Mouse (Mus musculus) heart, embryonic 11.5 days (tissue): ENCODE data around the gene Mns1. TPM values are rescaled to one million over a fixed set of nuclear protein-coding genes. Genes with fewer than 3 reads are reported as not detected.

Experiments
- ATAC-seq: fragments of 200-750 bp; cut with Nextera tagmentation; replicated peaks from 2 replicates; pipeline ENCODE4 v1.8.0; 2017; ENCODE audit warnings: moderate library complexity; ENCODE audit not compliant: insufficient number of reproducible peaks, low FRiP score, low TSS enrichment
- H3K27ac ChIP-seq: fragments of 300-500 bp; sonication (generic); 2 replicates; pipeline ENCODE4 v1.5.1; 2014; ENCODE audit warnings: mild to moderate bottlenecking, low read depth, low read length
- H3K27me3 ChIP-seq: fragments of 300-500 bp; sonication (generic); 2 replicates; pipeline ENCODE4 v1.6.1; 2014; ENCODE audit warnings: mild to moderate bottlenecking, low read length, mixed read lengths; ENCODE audit not compliant: control insufficient read depth, insufficient read depth
- H3K36me3 ChIP-seq: fragments of 300-500 bp; sonication (generic); 2 replicates; pipeline ENCODE4 v1.6.1; 2014; ENCODE audit warnings: mild to moderate bottlenecking, low read length, moderate library complexity, mixed read lengths; ENCODE audit not compliant: control insufficient read depth, insufficient read depth
- H3K4me1 ChIP-seq: fragments of 300-500 bp; sonication (generic); 2 replicates; pipeline ENCODE4 v1.6.1; 2014; ENCODE audit warnings: low read length; ENCODE audit not compliant: control insufficient read depth, insufficient read depth
- H3K4me2 ChIP-seq: fragments of 300-500 bp; sonication (generic); 2 replicates; pipeline ENCODE4 v1.6.1; 2014; ENCODE audit warnings: mild to moderate bottlenecking, moderate library complexity
- H3K4me3 ChIP-seq: fragments of 300-500 bp; sonication (generic); 2 replicates; pipeline ENCODE4 v1.5.1; 2014; ENCODE audit warnings: low read depth, low read length
- H3K9ac ChIP-seq: fragments of 300-500 bp; sonication (generic); 2 replicates; pipeline ENCODE4 v1.6.1; 2014; ENCODE audit warnings: mild to moderate bottlenecking, low read depth, low read length, moderate library complexity
- H3K9me3 ChIP-seq: fragments of 300-500 bp; sonication (generic); replicated peaks from 2 replicates; pipeline ENCODE4 v1.6.1; 2016; ENCODE audit warnings: low read length; ENCODE audit not compliant: control insufficient read depth
- WGBS: fragments of 180-500 bp; shearing (Covaris S2); extraction: QIAGEN DNeasy Blood & Tissue Kit; methylation state at CpG from one replicate; pipeline ENCODE4 v1.1.7; 2014; ENCODE audit not compliant: insufficient replicate concordance; 5-methylcytosine and 5-hydroxymethylcytosine counted together
- polyA plus RNA-seq: library from polyadenylated mRNA; unstranded; fragments of >200 nt; fragmentation: Nextera tagmentation; extraction: Ambion mirVana; gene quantifications from 2 replicates; pipeline ENCODE4 v1.2.1, GENCODE M21; 2014

Mns1 gene
- polyA plus RNA-seq, 1 experiment from 2014 or later, result 25.7 TPM

DNA sequence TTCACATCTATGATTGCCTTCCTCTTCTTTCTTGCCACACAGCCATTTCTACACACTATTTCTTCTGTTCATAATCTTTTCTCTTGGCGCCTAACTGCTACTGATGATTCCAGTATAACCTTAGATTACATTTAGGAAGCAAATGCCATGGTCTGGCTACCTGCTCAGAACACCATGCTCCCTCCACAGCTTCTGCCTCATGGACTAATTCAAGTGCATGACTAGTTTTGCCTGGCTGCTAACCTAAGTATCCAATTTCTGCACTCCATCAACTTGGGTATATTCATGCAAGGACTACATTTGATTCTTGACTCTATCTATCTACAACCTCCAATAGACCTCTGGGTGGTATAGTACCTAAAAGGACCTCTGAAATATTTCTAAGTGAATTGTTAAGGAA lies 32.0 kb downstream of the Mns1 start:
- Histone ChIP-seq H3K27me3 (no peaks in the 10 kb centered on the region), H3K4me2 (no peak overlapping the region), H3K4me1 (no peaks in the 10 kb centered on the region), H3K27ac (no peak overlapping the region), H3K4me3 (no peak overlapping the region), H3K36me3 (0 out of 2 replicates have a peak, but pooled peaks cover 3% of the 10 kb centered on the region), H3K9ac (no peak overlapping the region), H3K9me3 (no peaks in the 10 kb centered on the region)
- no peak for ATAC-seq
- 88% methylated on average over 1 of the region's 1 CpGs for WGBS

DNA sequence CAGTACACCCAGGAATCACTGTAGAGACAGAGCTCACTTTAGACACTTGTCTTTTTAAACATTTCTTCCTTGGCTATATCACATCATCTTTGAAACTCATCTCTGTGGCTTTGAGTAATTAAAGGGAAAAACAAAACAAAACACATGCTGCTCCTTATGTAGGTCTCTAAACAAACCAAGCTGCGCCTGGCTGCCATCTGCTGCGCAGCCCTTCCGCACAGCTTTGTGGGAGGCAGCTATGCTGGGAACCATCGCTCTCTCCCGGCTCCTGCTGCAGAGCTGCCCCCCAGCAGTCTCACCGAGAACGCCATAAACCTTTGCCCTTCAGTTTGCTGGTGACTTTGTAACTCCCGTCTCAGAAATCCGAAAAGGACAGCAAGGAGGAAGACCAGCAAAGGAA lies 37.7 kb downstream of the Mns1 start:
- no peaks in the 10 kb centered on the region for H3K4me1 ChIP-seq
- no peaks in the 10 kb centered on the region for H3K27me3 ChIP-seq
- no peak overlapping the region for H3K9ac ChIP-seq
- 84% methylated on average over 9 of the region's 9 CpGs for WGBS
- H3K27ac ChIP-seq, result no peak overlapping the region
- 0 out of 2 replicates have a peak, but pooled peaks cover 6% of the 10 kb centered on the region for H3K36me3 ChIP-seq
- no peak overlapping the region for H3K4me3 ChIP-seq
- no peaks in the 10 kb centered on the region for H3K9me3 ChIP-seq
- no peak for ATAC-seq
- no peak overlapping the region for H3K4me2 ChIP-seq

DNA sequence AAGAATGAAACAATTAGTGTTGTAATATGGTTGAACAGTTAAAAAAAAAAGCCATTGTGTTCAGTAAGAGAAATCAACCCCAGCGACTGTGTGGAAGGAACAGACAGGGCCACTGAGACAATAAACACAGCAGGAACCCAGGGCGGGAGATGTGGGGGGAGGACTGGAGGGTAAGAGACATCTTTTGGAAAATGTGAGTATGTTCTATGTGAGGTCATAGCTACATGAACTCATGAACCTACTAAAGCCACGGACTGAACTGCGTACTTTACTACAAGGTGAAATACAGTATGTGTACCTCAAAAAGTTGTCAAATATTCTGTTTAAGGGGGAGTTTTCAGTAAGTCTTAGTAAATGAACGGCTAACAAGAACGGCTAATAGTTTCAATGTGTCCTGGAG lies 39.5 kb downstream of the Mns1 start:
- Histone ChIP-seq H3K9ac (no peak overlapping the region), H3K36me3 (0 out of 2 replicates have a peak, but pooled peaks cover 7% of the 10 kb centered on the region), H3K4me1 (no peaks in the 10 kb centered on the region), H3K27me3 (no peaks in the 10 kb centered on the region), H3K4me2 (no peak overlapping the region), H3K9me3 (no peaks in the 10 kb centered on the region), H3K4me3 (no peak overlapping the region), H3K27ac (no peak overlapping the region)
- ATAC-seq, result no peak
- 76% methylated on average over 6 of the region's 6 CpGs for WGBS

DNA sequence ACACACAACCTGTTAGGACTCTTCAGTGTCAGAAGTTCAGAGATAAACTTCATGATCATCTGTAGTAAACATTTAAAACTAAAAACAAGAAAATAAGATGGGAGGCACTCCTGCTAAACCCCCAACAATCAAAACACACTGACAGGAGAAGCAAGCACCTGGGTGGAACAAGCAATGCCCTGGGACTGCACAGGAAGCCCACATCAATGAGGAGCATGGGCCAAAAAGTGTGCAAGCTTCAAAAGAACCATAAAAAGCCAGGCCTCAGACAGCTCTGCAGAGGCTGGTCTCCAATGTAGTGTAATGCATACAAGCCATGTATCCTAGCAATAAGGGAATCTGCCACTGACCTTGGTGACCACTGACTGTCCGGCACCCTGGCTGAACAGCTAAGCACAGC lies 41.5 kb downstream of the Mns1 start:
- no peak overlapping the region for H3K4me3 ChIP-seq
- ATAC-seq, result no peak
- no peaks in the 10 kb centered on the region for H3K4me1 ChIP-seq
- no peaks in the 10 kb centered on the region for H3K27me3 ChIP-seq
- no peaks in the 10 kb centered on the region for H3K9me3 ChIP-seq
- WGBS, result 81% methylated on average over 1 of the region's 1 CpGs
- 0 out of 2 replicates have a peak, but pooled peaks cover 4% of the 10 kb centered on the region for H3K36me3 ChIP-seq
- H3K9ac ChIP-seq, result no peak overlapping the region
- H3K4me2 ChIP-seq, result no peak overlapping the region
- no peak overlapping the region for H3K27ac ChIP-seq

DNA sequence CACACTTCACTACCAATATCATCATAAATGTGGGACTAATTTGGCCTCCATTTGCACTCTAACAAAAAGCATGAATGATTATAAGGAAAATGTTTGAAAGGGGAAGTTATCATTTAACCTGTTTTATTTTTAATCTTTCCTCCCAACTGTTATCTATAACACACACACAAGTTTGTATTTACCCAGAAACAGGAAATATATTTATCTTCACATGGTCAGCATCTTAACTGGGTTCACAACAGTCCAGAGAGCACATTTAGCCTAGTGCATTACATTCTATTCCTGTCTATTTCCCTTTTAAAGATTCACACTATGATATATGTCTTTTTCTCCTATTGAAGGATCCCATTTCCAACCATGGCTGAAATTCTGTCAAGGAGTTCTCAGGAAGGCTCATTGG lies 50.7 kb downstream of the Mns1 start:
- no peak overlapping the region for H3K4me2 ChIP-seq
- no peak for ATAC-seq

DNA sequence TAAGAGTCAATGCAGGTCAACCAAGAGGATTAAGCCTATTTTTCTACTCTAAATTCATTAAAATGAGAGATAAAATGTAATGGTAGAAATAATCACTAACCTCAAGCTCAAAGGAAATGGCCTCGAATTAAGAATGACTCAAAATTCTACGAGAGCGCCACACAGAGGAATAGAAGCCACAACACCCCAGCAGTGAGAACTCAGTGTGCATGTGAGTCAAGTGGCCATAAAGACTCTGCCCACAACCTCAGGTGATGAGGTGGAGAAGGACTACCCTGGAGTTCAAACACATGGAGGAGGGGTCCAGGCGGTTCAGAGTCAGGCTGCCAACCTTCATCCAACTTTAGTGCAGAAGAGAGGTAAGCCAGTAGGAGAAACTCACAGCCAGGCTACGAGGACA lies 51.3 kb downstream of the Mns1 start:
- ATAC-seq, result no peak
- Histone ChIP-seq H3K4me2 (no peak overlapping the region), H3K27me3 (no peaks in the 10 kb centered on the region), H3K4me1 (peaks cover 7% of the 10 kb centered on the region), H3K4me3 (no peak overlapping the region), H3K9me3 (no peaks in the 10 kb centered on the region), H3K9ac (no peak overlapping the region), H3K27ac (no peak overlapping the region), H3K36me3 (no peaks in the 10 kb centered on the region)
- 85% methylated on average over 5 of the region's 5 CpGs for WGBS

More for the DNA sequence above, 50.7 kb downstream of the Mns1 start:
- no peaks in the 10 kb centered on the region for H3K9me3 ChIP-seq
- H3K36me3 ChIP-seq, result no peaks in the 10 kb centered on the region
- no peak overlapping the region for H3K27ac ChIP-seq
- no peak overlapping the region for H3K4me3 ChIP-seq
- no peak overlapping the region for H3K9ac ChIP-seq
- H3K27me3 ChIP-seq, result no peaks in the 10 kb centered on the region
- peaks cover 7% of the 10 kb centered on the region for H3K4me1 ChIP-seq

DNA sequence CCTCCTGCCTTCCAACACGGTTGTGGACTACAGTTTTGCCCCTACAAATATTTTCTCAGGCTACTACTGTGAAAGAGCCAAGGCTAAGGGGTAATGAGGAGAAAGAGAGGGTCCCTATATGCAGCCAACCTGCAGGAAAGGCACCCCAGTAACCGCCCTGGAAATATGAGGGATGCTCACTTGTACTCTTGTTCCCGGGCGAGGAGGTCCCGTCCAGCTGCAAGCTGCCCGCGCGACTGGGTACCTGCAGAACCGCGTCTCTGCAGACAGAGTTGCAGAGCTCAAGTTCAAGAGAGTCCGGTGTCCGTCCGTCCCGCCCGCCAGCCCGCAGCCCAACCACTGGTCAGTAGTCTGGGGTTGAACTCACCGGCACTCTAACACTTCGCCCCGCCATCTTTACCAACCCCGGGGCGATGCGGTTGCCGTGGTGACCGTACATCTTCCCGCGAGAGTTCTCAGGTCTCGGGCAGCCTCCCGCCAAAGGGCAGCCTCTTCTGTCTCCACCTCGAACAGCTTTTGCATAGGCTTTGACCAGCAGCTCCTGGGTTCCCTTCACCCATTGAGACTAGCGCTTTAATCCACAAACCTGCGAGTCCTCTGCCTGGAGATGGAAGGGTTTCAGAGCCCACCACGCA lies 53.9 kb downstream of the Mns1 start:
- WGBS, result under 1% methylated on average over 32 of the region's 32 CpGs

DNA sequence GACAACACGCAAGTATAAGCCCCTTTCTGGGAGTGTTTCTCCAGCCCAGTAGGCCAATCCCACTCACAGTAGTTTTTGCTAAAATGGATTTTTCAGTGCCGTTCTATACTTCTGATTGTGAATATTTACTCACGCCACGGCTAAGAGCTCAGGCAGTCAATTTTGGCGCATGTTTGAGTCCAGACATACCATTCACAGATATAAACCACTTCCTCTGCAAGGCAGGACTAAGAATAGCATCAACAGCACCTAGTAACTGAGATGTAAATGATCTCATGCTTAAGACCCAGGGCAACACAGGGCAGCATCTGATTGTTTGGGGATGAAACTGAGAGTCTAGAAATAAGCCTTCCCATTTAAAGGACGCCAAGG lies 54.4 kb downstream of the Mns1 start, which contains the start of gene Tex9:
Gene Tex9 (minus strand): TSS at position 19 of the 372 bp plus-strand sequence.
- H3K27ac ChIP-seq, result peak within 1 kb of the TSS; percentile 85
- peak within 1 kb of the TSS; percentile 82 for H3K4me2 ChIP-seq
- peaks cover 7% of the 10 kb centered on the region for H3K4me1 ChIP-seq
- WGBS, result 9% methylated on average over 6 of the region's 6 CpGs
- peak within 1 kb of the TSS; percentile 78 for H3K9ac ChIP-seq
- H3K4me3 ChIP-seq, result peak within 1 kb of the TSS; percentile 72
- no peaks in the 10 kb centered on the region for H3K27me3 ChIP-seq
- no peaks in the 10 kb centered on the region for H3K36me3 ChIP-seq
- ATAC-seq, result no peak
- H3K9me3 ChIP-seq, result no peaks in the 10 kb centered on the region

More for the DNA sequence above, 53.9 kb downstream of the Mns1 start:
- Histone ChIP-seq H3K4me2 (peak overlapping the region; percentile 82), H3K4me1 (peaks cover 7% of the 10 kb centered on the region), H3K36me3 (no peaks in the 10 kb centered on the region), H3K4me3 (peak overlapping the region; percentile 72), H3K27me3 (no peaks in the 10 kb centered on the region), H3K9ac (peak overlapping the region; percentile 78), H3K9me3 (no peaks in the 10 kb centered on the region), H3K27ac (peak overlapping the region; percentile 85)
- ATAC-seq, result peak; percentile 92

DNA sequence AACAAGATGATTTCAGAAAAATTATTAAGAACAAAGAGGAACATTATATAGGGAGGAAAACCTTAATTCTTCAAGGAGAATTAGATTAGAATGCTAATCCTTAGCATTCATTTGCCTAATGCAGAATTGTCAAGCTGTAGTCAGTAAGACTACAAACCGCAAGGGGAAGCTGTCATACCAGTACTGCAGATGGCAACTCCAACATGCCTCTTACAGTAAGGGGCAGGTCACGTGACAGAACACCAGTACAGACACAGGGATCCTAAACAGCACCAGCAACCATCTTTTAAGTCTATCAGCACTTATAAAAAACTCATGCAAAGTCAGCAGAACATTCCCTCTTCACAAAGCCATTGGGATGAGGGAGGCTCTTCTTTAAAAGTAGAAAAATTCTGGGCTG lies 55.7 kb downstream of the Mns1 start:
- Histone ChIP-seq H3K27me3 (no peaks in the 10 kb centered on the region), H3K4me1 (peaks cover 7% of the 10 kb centered on the region), H3K27ac (no peak overlapping the region), H3K36me3 (no peaks in the 10 kb centered on the region), H3K9ac (no peak overlapping the region), H3K9me3 (no peaks in the 10 kb centered on the region), H3K4me2 (no peak overlapping the region), H3K4me3 (no peak overlapping the region)
- no peak for ATAC-seq
- WGBS, result 90% methylated on average over 2 of the region's 2 CpGs
